Mouse (Mus musculus) MEL-GATA-1-ER (cell line): ENCODE data around the gene Rnf212.

ENCODE experiments used
- DNase-seq: peaks from one replicate; pipeline ENCODE4 v3.0.0-alpha.2; 2012; ENCODE audit warnings: low read depth; ENCODE audit errors: extremely low read depth

Gene Rnf212

GRCm38 (mm10) chr5:108713096-108713495, 61.7 kb downstream of the Rnf212 start:
- no peak for DNase-seq

- DNase-seq = no peak
These were observed 62.8 kb downstream of the Rnf212 start for GRCm38 (mm10) chr5:108711968-108712367.

DNA sequence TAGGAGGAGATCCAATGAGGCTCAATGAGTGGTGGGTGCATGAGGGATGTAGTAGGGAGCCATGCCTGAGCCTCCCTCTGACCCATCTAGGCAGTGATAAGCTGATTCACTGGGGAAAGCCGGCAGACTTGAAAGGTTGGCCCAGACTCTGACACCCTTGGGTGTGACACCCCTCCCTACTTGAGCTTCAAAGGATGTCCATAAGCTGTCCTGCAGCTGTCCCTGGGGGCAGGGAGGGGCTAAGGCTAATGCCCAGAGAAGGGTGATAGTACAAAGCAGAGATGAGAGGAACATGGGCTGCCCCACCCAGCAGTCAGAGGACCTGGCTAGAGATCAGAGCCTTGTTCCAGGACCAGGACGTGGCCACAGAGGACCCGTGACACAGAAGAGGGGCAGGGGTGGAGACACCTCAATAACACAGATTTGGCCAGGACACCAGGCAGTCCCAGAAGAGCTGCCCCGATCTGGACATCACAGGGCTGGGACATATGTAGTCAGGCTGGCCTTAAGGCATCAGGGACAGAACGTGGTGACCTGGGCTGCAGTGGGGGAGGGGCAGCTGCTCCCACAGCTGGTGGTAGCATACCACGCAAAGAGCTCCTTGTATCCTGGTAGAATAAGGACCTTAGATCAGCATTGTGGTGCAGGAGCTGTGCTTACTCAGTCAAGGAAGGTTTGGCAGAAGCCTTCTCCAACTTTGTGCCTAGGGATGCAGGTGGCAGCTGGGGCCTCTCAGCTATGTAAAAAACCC, 65.6 kb downstream of the Rnf212 start:
- no peak for DNase-seq

- no peak for DNase-seq
These were observed 66.4 kb downstream of the Rnf212 start for GRCm38 (mm10) chr5:108708419-108708818.

DNA sequence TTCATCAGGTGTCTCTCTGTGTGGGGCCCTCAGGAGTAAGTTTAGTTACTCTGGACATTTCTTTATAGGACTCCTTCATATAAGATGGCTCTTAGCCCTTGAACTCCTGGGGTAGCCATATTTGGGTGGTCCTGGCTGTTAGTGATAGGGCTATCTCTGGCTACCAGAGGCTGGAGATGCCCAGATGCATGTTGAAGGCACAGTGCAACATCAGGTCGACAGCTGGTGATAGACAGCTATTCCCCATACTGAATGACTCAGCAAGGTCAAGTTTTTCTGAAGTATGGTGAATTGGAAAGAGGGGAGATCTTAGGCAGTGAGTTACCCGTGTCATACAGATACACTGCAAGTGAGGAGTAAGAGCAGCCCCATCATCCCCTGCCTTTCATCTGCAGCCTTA, 67.0 kb downstream of the Rnf212 start:
- no peak for DNase-seq

DNA sequence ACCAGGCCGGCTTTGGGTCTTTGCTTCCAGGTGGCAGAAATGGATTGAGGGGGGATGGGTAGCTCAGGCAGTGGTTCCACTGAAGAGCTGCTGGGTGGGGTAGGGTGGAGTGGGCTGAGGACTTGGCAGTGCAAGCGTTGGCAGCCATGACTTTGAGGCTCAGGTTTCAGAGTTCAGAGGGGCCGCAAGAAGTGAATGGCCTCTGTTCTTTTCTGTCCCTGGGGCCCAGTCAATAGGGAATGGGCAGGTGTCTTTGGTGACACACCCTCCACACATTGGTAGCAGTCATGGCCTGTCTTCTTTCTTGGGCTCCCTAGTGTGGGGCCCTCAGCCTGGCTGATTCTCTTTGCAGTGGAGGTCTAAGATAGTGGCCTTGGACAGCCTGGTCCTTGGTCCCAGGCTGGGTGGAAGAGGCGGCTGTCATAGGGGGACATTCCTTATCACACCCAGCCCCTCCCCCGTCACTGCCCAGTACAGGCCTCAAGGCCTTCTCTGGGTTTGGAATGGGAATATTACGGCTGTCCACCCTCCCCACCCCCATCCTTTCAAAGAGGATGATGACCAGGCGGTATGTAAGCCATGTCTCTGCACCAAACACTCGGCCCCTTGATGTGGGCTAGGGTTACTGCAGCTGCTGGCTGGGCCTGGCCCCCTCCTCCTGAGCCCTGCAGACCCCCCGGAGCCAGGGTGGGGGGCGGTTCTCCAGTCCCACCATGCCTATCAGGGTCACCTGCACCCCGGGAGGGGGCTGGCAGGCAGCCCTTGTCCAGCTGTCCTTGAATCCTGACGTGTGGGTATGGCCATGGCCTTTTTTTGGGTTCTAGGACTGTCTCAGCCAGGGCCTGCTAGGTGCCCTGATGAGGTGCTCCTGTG, 70.8 kb downstream of the Rnf212 start:
- no peak for DNase-seq

GRCm38 (mm10) chr5:108701341-108702021, 73.3 kb downstream of the Rnf212 start:
- no peak for DNase-seq

DNA sequence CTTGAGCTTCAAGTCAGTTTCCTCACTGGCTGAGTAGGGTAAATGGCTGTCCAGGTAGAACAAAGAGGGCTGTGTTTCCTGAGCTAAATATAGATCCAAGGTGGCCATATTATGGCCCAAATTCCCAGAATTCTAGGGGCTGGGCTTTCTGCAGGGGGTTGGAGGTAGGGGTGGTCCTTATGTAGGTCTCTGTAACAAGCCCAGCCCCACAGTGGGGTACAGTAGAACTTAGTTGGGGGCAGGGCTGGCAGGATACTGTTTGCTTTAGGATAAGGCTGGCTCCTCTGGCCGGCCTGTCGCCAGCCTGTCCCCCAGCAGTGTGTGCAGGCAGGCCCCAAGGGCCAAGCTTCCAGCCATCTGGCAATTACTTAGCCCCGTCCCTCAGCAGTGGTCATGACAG, 74.4 kb downstream of the Rnf212 start:
- DNase-seq = no peak

DNA sequence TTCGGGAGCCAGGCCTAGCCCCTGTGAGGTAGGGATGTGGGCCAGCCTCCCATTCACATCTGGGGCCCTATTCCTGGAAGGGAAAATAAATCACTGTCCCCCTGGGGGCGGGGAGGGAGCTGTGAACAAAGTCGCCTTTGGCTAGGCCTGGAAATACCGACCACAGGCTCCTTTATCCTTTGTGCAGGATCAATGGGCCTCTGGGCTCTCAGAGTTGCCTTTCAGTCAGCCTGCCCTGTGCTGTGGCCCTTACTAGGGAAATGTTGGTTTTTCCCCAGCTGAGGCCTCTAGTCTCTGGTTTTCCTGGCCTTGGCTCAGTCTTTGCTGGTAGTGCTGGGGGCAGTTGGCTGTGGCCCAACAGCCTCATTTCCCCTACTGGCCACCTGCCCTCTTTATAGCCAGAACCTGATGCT, 77.4 kb downstream of the Rnf212 start:
- DNase-seq = no peak

GRCm38 (mm10) chr5:108696542-108696941, 78.2 kb downstream of the Rnf212 start:
- no peak for DNase-seq

DNA sequence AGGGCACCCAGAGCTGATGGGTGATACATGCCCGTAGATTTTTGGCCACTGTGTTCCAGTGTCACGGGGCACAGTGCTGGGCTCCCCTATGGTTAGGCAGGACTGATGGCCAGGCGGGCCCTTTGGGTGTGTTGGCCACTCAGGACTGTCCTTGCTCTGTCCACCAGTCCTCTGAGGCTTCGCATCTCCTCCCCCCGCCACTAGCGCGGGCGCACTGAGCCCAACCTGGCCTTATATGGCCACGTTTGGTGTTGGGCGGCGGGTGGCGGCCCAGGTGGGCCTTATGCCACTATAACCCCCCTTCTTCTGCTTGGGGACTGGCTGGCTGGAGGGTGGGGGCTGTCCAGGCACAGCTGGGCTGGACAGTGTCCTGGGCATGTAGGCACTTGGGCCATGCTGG, 78.9 kb downstream of the Rnf212 start:
- no peak for DNase-seq

GRCm38 (mm10) chr5:108694352-108695261, 80.2 kb downstream of the Rnf212 start:
- DNase-seq = no peak

GRCm38 (mm10) chr5:108693872-108694288, 80.9 kb downstream of the Rnf212 start:
- DNase-seq = peak; percentile 82

- no peak for DNase-seq
These were observed 82.5 kb downstream of the Rnf212 start, which contains the start of gene Fgfrl1 for GRCm38 (mm10) chr5:108692271-108692670. Fgfrl1 (plus strand) TSS chr5:108692382.

GRCm38 (mm10) chr5:108691152-108691551, 83.6 kb downstream of the Rnf212 start:
- DNase-seq = no peak

DNA sequence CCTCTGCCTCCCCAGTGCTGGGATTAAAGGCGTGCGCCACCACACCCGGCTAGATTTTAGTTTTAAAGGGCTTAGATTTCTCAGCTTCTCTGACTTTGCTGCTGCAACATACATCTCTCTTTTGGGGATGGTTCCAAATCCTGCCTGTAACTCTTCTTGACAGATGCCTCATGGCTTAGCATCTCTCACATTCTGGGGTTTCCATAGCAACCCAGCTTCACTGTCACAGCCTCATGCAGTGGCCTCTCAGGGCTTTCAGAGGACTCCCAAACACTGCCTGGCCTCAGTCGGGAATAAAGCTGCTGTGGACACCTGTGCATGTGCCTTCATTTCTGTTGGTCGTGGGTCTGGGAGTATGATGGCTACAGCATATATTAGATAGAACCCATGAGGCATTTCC, 85.7 kb downstream of the Rnf212 start:
- no peak for DNase-seq

DNA sequence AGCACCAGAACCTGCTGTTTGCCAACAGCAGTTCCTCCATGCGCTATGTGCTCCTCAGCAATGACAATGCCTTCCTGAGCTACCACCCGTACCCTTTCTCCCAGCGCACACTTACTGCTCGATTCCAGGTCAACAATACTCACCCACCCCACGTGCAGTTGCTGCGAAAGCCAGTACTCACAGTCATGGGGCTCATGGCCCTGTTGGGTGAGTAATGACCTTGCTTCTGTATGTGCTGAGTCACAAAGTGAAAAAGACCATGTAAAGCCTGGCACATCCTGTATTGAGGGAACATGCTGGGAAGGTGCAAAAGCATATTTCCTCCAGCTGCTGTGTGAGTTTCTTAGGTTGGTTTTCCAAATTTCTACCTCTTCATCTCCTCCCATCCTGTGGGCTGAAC, 93.9 kb downstream of the Rnf212 start:
- no peak for DNase-seq

- DNase-seq = no peak
These were observed 94.9 kb downstream of the Rnf212 start for GRCm38 (mm10) chr5:108679909-108680308.
